Mouse (Mus musculus): ENCODE results near the gene Pon1.

DNA sequence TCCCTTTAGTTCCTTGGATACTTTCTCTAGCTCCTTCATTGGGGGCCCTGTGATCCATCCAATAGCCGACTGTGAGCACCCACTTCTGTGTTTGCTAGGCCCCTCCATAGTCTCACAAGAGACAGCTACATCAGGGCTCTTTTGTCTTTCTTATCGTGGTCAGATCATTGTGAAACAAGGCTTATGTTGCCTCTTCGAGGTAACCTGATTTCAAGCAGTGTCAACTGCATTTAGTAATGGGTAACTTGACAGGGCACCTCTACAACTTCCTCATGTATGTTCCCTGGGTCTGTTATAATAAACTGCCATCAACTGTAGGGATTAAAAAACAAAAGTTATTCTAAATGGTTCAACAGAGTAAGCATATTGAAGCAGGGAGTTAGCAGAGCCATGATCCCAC lies 40.8 kb upstream of the Pon1 start:
- no peak for TF ChIP-seq CTCF (IDR thresholded peaks at IDR 0.05; ENCODE audit: borderline replicate concordance, extremely low read depth, insufficient read depth, insufficient read length)
- TF ChIP-seq POLR2A (IDR thresholded peaks at IDR 0.05; ENCODE audit: borderline replicate concordance, extremely low read depth, insufficient read depth, insufficient read length, poor library complexity, severe bottlenecking) = no peak
